Mouse (Mus musculus) olfactory bulb, adult 2 months (tissue): ENCODE measurements around the gene Cntnap2.

Source experiments
- CTCF ChIP-seq: fragments of 200-500 bp; IDR thresholded peaks from 2 replicates; pipeline ENCODE4 v1.5.1; 2012; ENCODE audit warnings: low read depth, mild to moderate bottlenecking, low read length, moderate library complexity; ENCODE audit not compliant: insufficient read depth
- POLR2A ChIP-seq: fragments of 200-500 bp; IDR thresholded peaks from 2 replicates; pipeline ENCODE4 v1.6.1; 2012; ENCODE audit warnings: mild to moderate bottlenecking, low read depth, low read length, moderate library complexity; ENCODE audit not compliant: insufficient read depth

DNA sequence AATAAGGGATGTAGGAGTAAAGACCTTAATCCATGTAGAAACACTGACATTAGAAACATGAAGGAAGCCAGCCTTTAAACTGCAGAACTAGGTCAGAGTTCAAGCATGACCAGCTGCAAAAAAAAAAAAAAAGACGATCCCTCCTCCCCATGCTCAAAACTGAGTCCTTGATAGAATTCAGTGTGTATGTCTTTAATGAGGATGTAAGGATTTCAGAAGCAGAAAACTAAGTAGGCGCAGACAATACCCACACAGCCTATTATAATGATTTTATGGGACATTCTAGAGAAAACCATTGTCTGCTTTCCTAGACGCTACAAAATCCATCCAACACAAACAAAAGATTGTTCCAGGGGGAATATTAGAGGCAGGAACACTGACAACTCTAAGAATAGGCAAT lies 2168.4 kb downstream of the Cntnap2 start:
- TF ChIP-seq POLR2A (no peak), CTCF (no peak)
